Mouse (Mus musculus): ENCODE measurements around the gene Eno2.

Gene Eno2

DNA sequence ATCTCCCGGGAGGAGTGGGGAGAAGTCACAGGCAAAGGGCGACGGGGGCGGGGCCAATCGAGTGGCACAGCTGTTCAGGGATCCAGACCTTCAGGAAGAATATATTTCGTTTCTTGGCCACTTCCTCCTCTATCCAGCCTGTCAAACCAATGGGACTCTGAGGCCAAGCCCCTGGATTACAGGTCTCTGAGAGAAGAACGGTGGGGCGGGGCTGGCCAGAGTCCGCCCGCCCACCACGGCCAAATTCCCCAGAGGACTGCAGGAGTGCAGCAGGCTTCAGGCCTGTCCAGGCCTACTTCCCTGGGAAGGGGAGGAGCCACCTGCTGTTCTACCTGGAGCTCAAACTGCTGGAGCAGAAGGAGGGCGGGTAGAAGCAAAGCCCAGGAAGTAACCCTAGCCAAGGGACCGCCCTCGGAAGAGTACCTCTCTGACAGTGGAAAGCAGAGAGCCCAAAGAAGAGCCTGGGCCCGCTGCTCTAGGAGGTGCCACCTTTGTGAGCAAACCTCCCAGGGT is 30.9 kb downstream of the Eno2 start, which contains the start of gene Ptpn6:
Gene Ptpn6, minus strand, starts transcription at position 204 of the 513 bp plus-strand sequence.
- peak; percentile 58 for DNase-seq

DNA sequence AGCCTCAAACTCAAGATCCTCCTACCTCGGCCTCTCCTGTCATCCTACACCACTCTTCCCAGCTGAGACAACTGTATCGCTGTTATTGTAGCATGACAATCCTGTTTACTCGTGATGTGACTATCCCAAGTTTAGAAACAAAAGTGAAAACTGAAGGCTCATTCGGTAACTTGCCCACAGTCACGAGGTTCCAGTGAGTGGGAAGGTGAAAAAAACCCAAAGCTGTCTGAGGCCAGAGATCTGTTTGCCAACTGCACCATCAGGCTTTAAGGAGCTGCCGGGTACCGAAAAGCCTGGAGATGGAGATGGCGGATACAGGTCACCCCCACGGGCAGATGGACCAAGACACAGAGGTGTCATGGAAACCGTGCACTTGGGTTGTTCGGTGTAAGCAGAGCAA is 32.4 kb downstream of the Eno2 start:
- no peak for DNase-seq

GRCm38 (mm10) chr6:124734417-124734816 is 35.1 kb downstream of the Eno2 start:
- DNase-seq = no peak

DNA sequence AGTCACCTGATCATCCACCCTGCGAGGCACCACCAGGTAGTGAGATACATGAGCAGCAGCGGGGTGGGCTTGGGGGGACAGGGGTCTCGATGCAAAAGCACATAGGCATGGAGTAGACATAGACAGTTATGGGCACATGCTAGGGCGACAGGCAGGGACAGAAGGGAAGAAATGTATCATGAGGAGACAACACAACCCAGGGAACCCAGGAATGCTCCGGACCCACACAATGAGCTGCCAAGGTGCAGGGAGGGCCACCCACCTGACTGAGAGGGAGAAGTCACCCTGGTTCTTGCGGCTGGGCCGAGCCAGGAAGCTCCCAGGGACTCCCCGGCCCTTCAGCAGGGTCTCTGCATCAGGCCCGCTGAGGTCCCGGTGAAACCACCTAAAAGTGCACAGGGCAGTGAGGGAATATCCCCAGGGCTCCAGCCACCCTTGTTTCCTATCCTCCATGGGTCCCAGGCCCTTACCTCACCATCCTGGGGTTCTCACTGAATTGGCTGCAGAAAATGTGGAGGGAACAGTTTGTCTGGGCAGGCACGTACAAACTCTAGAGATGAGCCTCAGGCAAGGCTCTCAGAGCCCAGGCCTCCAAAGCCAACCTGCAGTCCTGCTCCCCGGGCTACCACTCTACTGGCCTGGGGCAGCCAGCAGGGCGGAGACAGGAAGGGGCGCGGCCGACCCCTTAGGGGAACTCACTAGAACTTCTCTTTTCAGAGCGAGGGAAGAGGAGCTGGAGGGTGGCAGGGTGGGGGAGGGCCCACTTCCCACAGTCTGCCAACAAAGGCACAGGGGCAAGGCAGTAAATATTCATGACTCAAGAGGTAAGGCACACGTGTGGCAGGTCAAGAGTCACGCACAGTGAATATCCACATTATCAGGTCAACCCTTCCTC is 36.8 kb downstream of the Eno2 start:
- no peak for DNase-seq

GRCm38 (mm10) chr6:124731038-124731437 is 38.4 kb downstream of the Eno2 start:
- DNase-seq = no peak

DNA sequence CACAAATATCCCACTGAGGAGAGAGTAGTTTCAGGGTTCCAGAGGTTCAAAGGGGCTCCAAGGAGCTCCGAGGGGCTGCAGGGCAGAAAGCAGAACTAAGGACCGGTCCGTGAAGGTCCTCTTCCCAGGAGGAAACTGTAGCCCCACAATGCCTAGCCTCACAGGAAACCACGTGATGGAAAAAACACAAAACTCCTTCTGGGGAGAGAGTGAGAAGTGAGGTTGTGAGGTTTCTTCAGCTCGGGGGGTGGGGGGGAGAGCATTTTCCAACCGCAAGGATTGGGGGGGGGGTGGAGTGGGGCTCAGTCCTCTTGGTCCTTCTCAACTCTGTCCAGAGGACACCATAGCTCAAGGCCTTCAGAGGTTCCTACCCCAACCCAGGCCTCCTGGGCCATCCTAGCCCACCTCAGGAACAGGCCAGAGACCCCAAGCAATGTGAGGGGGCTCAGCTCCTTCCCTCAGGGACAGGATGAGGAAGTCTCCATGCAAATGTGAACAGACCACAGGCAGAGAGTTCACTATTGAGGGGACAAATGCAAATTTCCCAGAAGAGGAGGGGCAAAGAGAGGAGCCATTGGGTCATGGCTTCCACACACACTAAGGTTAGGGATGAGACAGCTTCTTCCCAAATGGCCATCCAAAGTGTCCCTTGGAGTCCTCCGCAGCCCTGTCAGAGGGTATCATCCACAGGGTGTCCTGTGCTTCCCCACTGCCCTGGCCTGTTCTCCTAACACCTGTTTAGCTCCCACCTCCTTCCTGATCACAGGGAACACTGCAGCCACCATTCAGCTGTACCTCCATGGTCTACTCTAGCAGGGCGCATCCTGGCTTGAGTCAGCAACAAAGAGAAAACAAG is 39.4 kb downstream of the Eno2 start:
- DNase-seq = no peak

GRCm38 (mm10) chr6:124728621-124729020 is 40.9 kb downstream of the Eno2 start:
- DNase-seq = no peak

DNA sequence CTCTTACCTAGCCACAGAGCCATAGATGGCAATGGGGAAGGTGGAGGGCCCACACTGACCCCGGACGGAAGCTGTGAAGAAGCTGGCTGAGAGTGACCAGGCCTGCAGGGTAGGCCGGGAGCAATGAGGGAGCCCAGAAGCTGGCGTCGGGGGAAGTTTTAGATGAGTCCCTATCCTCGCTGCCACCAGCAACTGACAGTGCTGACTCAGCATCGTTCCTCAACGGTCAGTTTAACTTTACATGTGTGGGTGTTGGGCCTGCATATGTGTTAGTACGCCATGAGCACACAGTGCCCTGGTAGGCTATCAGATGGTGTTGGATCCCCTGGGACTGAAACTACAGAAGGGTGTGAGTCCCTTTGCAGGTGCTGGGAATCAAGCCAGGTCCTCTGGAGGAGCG is 45.0 kb downstream of the Eno2 start:
- no peak for DNase-seq

DNA sequence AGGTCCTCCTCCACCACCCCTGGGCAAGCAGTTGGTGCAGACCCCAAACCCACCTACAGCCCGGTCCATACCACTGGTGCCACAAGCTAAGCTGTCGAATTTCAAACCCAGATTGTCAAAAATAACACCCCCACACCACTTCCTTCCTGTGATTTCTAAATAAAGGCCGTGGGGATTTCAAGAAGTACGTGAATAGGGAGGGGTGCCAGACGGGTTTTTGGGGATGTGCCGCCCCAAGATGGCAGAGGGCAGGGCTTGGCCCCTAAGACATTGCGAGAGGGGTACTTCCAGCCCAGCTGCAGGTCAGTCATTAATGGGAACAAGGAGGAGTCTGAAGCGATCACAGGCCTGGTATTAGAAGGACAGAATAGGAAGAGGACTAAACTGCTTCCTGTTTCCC is 45.9 kb downstream of the Eno2 start:
- no peak for DNase-seq

DNA sequence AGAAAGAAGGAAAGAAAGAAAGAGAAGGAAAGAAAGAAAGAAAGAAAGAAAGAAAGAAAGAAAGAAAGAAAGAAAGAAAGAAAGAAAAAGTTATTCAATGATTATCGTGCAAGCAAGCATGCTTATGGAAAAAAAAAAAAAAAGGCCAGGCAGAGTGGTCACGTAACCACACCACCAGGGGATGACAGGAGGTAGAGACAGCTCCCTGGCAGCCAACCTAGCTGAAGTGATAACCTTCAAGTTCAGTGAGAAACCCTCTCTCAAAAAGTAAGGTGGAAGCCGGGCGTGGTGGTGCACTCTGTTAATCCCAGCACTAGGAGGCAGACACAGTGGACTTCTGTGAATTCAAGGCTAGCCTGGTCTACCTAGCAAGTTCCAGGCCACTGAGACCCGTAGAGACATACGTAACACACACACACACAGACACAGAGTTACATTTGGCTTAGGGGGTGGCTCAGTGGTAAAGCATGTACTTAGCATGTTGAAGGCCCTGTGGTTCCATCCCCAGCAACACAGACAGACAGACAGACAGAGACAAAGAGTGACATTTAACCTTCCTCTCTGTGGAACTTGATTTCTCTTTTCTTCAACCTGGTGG is 46.5 kb downstream of the Eno2 start:
- DNase-seq = no peak

DNA sequence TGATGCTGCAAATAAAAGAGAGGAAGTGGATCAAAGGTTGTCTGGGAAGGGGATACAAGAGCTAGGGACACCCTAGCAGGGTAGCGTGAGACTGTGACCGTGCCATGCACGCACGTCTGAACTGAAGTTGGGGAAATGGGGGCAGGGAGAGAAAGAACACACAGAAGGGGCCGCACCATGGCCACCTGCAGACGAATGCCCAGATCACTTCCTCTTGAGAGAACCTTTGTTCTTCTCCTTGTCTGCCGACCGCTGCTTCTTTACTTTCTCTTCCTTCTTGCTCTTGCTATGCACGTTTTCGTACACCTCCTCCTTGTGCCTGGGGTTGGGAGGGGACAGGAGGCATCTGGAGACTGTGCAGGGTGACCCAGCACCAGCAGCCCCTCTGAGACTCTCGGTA is 48.6 kb downstream of the Eno2 start:
- no peak for DNase-seq

DNA sequence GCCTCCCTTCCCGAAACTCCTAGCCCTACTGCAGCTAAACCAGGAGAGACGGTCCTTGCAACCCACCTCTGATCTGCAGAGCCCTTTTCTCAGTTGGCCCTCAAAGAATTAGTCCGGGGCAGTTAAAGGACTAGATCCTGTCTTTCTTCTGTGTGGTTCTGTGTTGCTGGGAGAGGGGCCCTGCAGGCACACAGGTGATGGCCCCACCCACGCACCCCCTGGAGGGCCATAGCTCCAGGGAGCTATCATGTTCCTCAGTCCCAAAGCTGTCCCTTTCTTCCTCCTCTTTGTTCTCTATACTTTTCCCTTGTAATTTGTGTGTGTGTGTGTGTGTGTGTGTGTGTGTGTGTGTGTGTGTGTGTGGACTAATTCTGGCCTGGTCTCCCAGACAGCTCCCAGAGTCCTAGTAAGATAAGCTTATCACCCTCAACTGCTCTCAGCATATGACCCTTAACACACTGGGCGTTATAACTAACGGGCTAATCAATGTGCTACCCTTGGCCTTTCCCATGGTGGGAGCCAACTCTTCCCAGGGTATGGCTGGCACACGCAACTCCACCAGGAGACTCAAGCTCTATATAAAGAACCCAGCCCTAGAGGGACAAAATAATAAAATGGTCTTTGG is 50.0 kb downstream of the Eno2 start:
- DNase-seq = no peak

DNA sequence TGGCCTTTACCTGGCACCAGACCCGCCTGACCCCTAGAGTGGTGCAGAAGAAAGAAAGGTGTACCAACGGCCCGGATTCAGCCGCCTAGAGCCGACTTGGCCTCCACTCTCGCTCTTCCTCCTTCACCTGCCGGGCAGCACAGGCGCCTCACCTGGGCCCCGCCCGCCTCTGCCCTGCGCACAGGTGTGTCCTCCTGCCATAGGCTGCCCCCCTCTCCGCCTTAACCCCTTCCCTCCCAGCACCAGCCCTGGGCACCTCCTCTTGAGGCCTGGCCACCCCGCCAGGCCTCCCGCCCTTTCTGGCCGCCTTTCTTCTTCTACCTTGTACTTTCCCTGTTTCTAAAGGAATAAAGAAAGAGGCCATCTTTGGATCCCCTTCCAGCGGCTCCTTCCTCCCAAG is 50.8 kb downstream of the Eno2 start:
- no peak for DNase-seq

DNA sequence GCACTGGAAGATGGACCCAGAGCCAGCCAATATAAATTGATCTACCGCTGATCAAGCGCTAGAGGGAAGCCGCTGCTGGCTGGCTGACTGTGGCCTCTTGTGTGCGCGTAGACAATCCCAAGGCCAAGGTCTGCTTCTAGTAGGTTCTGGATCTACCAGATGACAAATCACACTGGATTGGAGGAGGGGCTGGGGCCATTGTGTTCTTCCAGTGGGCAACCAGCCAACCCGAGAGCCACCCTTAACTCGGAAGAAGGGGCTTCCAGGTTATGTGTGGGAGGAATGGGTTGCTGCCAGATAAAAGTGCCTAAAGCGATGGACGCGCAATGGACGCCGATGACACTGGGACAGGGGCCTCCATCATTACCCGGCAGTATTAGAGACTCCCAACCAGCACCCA is 51.5 kb downstream of the Eno2 start:
- no peak for DNase-seq

DNA sequence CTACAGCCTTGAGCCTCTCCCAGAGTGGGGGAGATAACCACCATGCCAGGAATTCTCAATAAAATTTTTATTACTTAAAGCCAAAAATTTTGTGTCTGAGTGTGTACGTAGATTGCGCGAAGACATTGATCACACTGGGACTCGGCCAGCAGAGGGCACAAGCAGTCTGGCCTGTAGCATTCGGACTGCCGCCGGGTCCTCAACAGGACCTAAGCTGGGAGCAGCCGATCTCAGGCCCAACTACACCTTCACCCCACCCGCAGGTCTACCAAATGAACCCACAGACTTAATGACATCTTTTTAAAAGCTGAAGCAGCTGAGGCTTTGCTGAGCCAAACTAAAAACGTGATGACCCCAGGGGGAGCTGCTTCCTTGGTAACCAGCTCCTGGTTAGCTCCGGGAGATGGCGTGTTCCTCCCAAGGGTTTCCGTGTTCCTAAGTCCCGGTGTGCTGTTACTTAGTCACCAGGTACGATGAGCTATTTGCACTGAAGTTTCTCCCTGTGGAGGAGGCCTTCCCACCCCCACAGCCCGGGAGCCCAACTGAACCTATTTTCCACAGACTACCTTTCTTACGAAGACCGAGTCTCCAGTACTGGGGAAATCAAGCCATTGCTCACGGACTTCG is 52.5 kb downstream of the Eno2 start:
- no peak for DNase-seq

- DNase-seq = no peak
Measured at GRCm38 (mm10) chr6:124712918-124713317, 56.6 kb downstream of the Eno2 start.

- peak; percentile 97 for DNase-seq
Measured at GRCm38 (mm10) chr6:124711824-124712782, 57.4 kb downstream of the Eno2 start, which contains the start of the genes Emg1 and Phb2. Gene Emg1, minus strand, starts transcription at chr6:124712178. Gene Phb2, plus strand, starts transcription at chr6:124712336.
